Mouse (Mus musculus) gastrocnemius, postnatal 25 days (tissue): ENCODE measurements around the gene Lgi2. TPM values are rescaled to one million over a fixed set of nuclear protein-coding genes. Genes with fewer than 3 reads are reported as not detected.
A peak's percentile ranks its signal among the peaks of the same experiment; 100 is the strongest.

Source experiments
- DNase-seq: peaks from one replicate; pipeline ENCODE4 v3.0.0; 2022
- total RNA-seq, 2 experiments: library from RNA; stranded (reverse); gene quantifications; 1 replicate in 1 of 2; 2 replicates in 1 of 2; pipeline ENCODE4 v1.2.3; 2021

Lgi2 gene
- total RNA-seq, 2 experiments from 2014 or later: 1.4 TPM

DNA sequence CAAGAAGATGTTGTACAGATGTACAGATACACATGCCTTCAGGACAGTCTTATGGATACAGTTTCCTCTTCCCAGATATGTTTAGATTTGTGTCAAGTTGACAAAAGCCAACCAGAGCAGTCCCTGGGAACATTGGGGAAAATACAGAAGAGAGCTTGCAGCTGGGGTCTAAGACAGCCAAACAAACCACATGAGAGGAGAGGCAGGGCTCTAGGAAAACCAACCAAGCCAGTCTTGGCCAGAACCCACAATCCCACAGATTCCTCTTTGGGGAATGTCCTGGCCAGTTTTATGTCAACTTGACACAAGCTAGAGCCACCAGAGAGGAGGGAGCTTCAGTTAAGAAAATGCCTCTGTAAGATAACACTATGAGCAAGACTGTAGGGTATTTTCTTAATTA, 26.8 kb downstream of the Lgi2 start:
- peak; percentile 15 for DNase-seq

DNA sequence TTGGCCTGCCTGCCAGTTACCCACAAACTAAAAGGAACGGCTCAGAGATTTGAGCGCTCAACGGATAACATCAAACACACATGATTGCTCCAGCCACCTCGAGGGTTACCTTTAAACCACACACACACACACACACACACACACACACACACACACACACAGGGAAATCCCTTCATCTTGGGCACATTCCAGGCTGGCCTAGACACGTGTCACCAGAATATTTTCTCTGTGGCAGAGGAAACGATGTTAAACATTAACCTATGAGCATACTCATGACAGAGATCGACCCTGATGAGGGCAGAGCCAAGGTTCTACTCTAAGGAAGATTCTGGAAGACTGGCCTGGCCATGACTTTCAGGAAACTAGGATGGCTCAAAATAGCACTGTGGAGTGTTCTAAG, 29.2 kb downstream of the Lgi2 start:
- DNase-seq: no peak

DNA sequence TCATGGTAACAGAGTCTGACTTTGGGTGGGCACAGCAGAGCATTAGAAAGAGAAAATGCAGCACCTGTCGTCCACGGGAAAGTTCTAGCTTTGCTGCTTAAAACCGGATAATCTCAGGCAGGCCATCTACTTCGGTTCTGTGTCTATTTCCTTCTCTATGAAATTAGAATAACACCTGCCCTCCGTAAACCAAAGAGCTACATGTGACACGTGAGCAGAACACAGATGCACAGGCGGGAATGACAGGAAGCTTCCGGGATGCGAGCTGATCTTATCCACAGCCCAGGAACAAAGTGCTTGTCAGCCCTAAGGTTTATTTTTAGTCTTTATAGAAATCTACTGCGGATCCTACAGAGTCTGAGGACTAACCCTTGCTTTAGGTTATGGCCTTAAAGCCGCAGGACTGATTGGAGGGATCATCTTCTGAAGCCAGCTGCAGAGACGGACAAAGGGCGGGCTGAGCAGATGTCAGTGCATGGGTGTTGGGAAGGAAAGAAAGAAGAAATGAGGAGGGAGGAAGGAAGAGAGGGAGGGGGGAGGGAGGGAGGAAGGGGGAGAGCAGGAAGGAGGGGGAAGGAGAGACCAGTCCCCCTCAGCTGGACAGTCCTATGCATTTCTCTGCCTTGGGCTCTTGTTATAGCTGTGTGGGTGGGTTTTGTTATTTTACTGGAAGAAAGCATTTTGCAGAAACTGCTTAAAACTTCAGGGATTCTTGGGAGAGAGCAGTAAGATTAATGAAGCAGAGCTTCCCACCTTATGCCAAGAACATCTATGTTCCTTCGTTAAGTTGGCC, 31.3 kb downstream of the Lgi2 start:
- no peak for DNase-seq

DNA sequence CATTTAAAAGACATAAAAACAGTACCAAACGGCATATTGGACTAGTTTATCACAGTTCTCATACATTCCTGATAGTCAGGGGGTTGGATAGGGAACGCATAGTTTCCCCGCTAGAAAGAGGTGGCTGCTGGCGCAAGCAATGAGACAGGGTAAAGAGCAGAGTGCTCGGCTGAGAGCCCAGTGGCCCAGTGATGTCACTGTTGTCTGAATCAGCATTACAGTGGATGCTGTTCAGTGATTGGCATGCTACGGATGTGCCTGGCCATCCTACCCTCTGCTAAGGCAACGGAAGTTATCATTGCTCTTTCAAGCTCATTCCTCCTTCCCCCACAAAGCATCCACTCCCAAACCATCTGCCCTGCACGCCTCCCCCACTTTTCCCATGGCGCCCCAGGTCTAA, 32.6 kb downstream of the Lgi2 start:
- no peak for DNase-seq

DNA sequence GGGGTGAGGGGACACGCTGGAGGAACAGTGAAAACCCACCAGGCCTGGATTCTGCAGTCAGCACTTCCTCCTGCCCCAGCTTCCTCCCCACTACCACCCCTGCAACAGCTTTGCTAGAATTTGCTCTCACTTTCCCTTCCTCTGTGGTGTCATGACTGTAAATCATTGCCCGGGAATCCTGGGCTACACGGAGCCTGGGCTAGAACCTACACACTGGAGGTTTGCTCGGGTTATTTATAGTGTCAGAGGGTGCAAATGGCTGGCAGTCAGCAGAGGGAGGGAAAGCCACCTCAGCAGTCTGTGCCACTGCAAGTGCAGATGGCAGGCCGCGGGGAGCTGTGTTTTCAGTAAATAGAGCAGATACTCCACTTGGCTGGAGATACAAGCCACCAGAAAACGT, 37.7 kb downstream of the Lgi2 start:
- no peak for DNase-seq

DNA sequence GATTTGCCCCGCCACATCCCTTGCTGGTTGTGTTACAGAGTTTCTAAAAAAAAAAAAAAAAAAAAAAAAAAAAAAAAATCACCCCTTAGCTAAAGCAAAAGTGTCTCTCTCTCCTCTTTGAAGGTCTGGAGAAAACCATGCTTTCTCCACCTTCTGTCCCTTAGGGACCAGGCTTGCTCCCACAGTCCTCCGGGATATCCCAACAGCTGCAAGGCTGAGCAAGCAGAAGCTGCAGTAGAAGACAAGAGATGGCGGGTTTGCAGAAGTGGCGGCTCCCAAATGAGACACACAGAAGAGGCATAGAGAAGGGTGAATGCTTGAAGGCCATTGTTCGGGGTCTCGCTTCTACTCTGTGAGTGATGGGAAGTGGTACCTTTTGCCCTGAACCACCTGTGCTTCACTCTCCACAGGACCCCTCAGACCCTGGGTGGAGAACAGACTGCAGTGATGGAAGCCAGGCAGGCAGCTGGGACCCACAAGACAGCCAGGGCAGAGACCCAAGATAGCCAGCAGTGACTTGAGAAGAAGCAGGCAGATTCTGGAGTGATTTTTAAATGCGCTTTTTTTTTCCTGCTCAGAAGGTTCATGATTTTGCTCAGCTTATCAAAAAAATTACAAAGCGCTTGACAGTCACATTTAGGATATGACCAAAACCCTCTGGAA, 39.8 kb downstream of the Lgi2 start:
- DNase-seq: no peak

DNA sequence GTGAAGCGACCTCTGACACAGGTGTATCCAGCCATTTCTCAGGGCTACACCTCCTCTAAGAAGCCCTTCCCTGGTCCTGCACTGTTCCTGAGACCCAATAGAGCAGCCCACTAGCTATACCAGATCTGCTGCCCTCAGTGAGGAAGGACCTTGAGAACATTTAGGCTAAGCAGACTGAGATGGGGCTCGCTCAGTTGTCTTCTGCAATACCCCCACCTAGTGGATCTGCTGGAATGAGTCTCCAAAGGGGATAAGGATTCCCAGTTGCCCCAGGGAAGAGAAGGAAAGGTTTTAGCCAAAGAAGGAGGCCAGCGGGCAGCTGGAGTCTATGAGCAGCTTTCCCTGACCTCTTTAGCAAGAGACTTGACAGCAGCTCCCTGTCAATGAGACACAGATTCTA, 42.1 kb downstream of the Lgi2 start:
- no peak for DNase-seq

DNA sequence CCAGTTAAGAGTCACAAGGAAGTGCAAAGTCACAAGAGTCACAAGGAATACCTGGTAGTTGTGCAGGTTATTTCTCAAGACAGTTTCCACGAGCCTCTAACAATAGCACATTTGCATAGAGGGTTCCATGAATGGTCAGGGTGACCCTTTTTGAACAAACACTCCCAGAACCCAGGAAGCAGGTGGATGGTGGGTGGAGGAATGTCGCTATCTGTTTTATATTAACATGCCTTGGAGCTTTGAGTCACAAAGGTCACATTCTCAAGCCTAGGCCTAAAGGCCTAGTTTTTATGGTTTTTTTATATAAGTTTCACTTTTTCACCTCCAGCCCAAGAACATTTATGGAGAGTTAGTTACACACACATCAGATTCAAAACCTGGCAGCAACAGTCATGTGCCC, 46.3 kb downstream of the Lgi2 start:
- DNase-seq: no peak

DNA sequence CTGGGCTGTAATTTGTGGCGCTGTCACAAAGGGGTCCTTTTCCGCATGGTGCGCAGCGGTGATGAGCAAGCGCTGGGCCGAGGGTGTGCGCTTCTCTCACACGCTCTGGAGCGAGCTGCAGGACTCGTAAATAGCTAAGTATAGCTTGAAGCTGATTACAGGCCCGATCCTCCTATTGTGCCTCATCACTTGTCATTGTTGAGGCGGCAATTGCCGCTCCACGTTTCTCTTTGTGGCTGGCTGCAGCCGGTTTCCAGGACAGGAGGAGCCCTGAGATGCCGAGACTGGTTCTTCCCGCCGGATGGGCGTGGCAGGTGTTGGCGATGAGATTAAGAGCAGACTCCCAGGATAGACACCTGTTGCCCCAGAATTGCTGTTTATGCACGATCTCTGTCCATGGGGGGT, 50.2 kb downstream of the Lgi2 start:
- no peak for DNase-seq

DNA sequence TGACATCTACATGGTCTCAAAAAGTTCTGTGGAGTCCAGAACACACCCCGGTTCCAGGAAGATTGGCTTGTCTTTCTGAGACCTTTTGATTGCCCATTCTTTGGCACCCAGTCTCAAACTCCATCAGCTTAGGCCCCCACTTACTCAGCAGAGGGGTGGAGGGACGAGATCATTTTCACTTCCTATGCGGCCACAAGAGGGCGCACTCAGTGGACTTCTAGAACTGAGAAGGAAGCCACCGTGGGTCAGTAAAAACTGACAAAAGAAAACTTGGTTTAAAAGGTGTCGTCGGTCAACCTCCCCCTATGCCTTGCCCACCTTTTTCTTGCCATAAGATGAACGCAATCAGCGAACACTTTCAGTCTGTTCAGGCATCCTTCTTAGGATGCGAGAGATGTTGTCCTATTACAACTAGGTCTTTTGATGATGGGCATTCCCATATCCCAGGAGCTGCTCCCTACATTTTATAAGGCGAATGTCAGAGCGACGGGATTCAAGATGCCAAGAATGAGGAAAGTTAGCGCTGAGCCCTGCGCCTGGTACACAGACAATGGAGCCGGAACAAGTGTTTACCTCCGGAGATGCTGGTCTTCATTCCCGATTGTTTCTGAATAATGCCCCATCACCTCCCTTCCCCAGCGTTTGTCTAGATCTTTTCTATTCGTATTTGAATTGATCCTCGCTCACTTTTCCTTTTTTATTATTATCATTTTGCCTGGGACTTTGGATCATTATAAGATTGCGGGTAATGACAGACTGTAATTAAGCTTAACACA, 50.8 kb downstream of the Lgi2 start:
- DNase-seq: peak; percentile 34

DNA sequence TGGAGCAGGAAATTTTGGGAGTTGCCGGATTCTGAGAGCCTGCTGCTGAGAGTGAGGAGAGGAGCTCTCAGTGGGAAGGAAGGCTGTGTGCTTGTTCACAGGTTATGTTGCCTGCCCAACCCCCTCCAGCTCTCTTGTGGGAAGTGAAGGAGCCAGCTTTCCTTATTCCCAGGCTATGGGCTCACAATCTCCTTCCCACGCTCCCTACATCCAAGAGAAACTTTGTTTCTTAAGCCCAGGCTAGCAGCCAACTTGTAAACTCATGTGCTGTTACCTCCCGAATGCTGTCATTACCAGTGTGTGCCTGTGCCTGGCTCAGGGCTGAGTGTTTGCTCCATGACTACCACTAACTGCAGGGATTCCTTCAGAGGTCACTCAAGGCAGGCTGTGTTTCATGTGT, 55.2 kb downstream of the Lgi2 start:
- no peak for DNase-seq

DNA sequence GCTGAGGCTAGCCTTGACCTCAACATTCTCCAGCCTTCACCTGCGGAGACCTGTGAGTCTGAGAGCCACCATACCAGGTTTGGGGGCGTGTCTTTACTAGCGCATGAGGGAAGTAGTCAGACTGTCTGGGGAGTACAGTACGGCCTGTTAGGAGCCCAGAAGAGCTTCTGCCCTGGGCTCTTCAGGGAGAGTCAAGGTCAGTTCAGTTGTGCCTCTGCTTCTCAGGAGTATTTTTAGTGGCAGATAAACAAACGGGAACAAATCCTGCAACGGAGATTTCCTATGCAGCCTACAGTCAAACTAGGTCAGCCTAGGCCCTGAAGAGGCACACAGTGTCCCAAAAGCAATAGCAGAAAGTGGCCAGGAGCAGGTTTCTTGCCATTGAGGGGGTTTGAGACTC, 56.8 kb downstream of the Lgi2 start:
- DNase-seq: no peak

DNA sequence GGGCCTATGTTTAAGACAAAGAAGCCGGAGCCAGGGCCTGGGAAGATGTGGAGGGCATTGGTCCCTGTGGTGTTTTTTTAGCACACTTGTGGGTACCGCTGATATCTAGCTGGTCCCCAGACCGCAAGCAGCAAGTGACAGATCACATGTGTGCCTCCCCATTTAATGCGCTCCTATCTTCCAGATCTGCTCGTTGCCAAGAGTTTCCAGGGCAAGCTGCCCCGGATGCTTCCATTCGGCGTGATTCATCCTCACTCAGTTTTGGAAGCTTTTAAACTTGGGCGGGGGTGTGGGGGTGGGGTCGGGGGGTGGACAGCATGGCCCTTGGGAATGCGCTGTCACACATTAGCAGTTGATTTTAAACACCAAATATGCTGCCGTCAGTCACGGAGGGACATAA, 61.6 kb downstream of the Lgi2 start:
- DNase-seq: peak; percentile 23

DNA sequence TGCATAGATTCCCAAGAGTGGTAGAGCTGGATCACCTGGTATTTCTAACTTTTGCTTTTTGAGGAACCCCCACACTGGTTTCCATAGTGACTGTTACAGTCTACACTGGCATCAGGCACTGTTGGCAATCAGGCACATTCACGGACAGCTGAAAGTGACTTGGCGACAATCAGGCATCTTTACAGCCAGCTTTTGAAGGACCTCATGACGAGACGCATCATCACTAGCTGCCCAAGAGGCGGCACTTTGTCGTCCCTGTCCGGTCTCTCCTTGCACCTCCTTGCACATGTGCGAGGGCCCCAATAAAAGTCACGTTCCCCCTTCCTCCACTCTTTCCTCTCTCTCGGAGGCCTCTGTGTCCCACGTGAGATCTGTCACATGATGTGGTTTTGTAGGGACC, 62.1 kb downstream of the Lgi2 start:
- no peak for DNase-seq

DNA sequence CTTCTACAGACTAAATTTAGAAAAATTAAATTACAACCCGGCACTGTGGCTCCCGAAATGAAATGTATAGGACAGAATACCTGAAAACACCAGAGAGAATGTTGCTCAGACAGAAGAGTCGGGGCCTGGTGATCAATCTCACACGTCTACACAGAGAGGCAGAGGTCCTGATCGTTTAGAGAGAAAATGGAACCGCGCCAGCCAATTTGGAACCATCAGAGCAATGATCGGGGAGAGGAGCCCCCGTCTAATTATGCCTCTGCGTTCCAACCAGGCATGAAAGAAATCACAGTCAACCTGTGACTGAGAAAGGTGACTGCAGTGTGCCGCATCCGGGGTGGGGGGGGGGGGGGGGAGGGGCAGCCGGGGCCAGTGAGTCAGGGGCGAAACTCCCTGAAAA, 70.6 kb downstream of the Lgi2 start:
- no peak for DNase-seq

DNA sequence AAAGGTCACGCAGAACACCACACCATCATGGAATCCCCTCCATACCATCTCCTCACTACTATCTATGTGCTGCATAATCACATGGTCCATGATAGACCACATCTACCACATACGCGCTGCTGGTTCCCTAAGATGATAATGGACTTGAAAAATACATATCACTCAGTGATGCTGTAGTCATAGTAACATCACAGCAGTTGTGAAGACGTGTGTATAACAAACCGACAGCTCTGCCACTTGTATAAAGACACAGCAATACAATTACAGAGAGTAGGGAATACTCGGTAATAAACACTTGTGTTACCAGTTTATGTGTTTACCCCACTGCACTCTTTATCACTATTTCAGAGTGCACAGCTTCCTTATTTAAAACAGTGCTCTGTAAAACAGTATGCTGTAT, 74.8 kb downstream of the Lgi2 start:
- no peak for DNase-seq

DNA sequence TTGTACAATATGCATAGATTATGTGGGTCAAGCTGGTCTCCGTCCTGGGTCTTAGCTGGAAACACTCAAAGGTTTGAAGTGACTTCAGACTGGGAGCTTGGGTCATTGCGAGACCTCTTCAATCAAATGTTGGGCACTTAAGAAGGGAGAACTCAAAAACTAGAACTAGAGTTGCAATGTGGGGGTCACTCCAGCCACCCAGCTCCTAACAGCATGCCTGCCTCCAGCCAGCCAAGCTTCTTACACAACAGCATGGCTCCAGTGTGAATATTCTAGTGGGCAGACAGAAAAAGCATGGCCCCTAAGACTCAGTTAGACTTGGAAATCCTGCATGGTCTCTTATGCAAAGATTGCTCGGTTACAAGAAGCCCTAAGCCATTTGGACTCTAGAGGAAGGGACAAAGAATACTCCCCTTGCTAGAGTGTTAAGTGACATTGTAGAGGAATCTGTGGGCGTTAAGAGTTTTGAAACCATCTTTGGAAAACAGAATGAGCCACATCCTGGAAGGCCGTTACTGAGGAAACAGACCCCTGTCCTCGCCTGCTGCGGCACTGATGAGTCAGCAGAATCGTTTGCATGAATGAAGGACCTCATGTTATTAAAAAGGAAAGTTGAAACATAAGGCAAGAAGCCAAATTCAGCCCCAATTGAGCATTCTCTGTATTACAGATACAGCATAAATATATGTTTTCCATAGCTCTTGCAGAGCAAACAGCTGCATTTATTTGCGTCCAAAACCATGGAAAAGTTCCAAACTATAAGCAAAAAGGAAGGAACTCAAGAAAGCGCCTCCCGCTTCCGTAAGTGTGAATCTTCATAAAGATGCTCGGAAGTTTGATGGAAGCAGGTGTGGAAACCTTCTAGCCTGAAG, 78.5 kb downstream of the Lgi2 start:
- no peak for DNase-seq

Other genes starting within 250 kb of the Lgi2 start
- 1 to 10 TPM; 4.2 to 9.8 TPM for gene Sod3, start 202.7 kb downstream of the Lgi2 start, total RNA-seq
- 1 to 10 TPM; 1.8 to 2.0 TPM for gene Ccdc149, start 94.9 kb downstream of the Lgi2 start, total RNA-seq
- gene Sepsecs, start 103.2 kb upstream of the Lgi2 start, total RNA-seq: 1 to 10 TPM; 4.7 to 5.0 TPM
- gene Pi4k2b, start 175.1 kb upstream of the Lgi2 start, total RNA-seq: 1 to 10 TPM; 1.9 to 2.2 TPM
- 1 to 10 TPM; 3.6 to 5.5 TPM for gene Zcchc4, start 208.9 kb upstream of the Lgi2 start, total RNA-seq